Mouse (Mus musculus) neutrophil, adult 5-6 weeks (primary cell): ENCODE data around the gene Mrpl24. TPM values are rescaled to one million over a fixed set of nuclear protein-coding genes. Genes with fewer than 3 reads are reported as not detected.

Source experiments
- ATAC-seq: fragments of 151-379, 151-347 bp; 2 replicates; pipeline ENCODE4 v1.8.0; 2017; ENCODE audit warnings: mild to moderate bottlenecking, moderate TSS enrichment; ENCODE audit not compliant: insufficient number of reproducible peaks, poor library complexity, low FRiP score, severe bottlenecking; ENCODE audit errors: extremely low read depth
- total RNA-seq: library from RNA; stranded (forward); fragments of 200-1000 nt; gene quantifications from 2 replicates; pipeline ENCODE4 v1.2.3, GENCODE M21; 2017

Gene Mrpl24
- total RNA-seq, 1 experiment from 2014 or later, result 144 TPM

GRCm38 (mm10) chr3:87907906-87908305, 11.4 kb upstream of the Mrpl24 start:
- no peak for ATAC-seq

DNA sequence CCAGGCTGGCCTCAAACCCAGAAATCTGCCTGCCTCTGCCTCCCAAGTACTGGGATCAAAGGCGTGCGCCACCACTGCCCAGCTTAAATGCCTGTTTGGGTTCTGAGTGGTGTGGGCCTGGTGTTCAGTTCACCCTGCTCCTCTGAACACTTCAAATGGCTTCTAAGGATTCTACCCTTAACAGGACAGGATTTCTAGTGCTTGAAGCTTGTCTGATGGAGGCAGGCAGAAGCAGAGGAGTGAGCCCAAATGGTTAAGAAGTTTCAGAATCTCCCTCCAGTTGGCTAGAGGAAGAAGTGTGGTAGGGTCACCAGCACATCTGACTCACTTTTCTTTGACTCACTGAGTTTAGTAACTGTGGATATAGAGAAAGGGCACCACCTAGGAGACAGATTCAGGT, 9.9 kb upstream of the Mrpl24 start:
- no peak for ATAC-seq

- no peak for ATAC-seq
Observed at GRCm38 (mm10) chr3:87909874-87910273, 9.4 kb upstream of the Mrpl24 start.

DNA sequence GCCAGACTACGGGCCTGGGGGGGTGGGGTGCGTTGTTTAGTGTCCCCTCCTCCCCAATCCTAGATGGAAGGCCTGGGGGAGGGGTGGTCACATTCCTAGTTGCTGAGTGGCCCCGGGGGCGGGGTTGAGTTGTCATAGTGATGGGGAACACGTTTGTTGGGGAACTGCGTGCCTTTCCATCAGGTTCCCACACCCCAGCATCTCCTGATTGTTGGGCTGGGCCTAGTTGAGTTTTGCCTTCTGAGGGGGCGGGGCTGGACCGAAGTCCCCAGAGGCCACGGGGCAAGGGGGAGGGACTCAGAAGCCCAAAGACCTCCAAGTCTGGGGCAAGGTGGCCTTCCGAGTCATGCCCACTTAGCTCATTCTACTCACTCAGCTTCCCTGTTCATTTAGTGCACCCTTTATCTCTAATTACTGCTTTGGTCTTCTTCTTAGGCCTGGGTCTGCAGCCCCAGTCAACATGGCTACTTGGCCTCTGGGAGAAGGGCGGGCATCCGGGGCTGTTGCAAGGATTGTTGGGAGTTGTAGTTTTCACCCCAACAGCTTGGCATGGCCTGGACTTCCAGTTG, 8.6 kb upstream of the Mrpl24 start:
- 0 out of 2 replicates have a peak, but pooled peaks have one; percentile 21 for ATAC-seq

DNA sequence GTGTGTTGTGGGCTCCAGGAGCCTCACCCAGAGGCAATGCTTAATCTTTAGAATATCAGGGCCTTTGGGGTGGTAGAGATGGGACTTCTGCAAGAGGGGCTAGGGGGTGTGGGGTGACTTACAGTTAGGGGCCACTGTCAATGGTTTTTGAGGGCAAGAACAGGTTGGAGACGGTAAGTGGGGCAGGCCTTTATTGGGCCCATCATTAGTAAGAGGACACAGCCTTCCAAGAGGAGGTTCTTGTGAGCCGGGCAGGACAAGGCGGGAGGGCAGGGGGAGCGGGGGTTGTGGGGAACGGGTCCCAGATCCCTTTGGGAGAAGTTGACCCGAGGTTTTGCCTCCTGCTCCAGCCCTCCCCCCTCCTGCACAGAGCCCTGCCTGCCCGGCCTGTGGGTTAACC, 5.8 kb upstream of the Mrpl24 start:
- no peak for ATAC-seq

GRCm38 (mm10) chr3:87913891-87914290, 5.4 kb upstream of the Mrpl24 start:
- no peak for ATAC-seq

- ATAC-seq, result no peak
Observed at GRCm38 (mm10) chr3:87916990-87917389, 2.3 kb upstream of the Mrpl24 start.

DNA sequence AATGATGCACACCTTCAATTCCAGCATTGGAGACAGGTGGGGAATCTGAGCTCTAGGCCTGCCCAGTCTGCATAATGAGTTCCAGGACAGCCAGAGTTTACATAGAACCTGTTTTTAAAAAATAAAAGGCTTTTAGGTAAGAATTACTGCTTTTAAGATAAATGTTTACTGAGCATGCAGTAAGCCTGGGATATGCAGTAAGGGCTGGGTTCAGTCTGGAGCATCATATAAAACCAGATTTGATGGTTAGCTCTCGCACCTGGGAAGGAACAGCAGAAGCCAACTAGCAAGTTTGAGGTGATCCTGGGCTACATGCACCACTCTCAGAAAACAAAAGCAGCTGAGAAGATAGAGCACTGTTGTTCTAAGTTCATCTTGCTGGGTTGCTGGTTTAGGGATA, 755 bp upstream of the Mrpl24 start:
- ATAC-seq, result no peak

GRCm38 (mm10) chr3:87920270-87920943, 1.1 kb downstream of the Mrpl24 start:
- no peak for ATAC-seq

DNA sequence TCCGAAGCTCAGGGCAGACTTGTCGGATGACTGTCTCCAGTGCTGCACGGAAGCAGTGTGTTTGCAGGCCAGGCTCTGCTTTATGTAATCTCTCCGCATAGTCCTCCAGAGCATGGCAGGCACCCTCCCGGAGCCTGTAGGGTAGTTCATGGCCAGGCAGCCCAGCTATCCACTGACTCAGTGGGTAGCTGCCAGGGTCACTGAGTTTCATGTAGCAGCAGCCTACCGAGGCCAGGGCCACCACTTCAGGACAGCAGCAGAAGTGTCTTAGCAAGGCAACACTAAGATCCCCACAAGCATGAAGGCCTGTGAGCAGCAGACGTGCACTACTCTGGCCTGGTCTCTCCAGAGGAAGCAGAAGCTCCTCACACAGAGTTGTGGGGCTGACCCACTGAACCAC, 5.7 kb downstream of the Mrpl24 start:
- no peak for ATAC-seq

- no peak for ATAC-seq
Observed at GRCm38 (mm10) chr3:87927452-87927851, 8.1 kb downstream of the Mrpl24 start.

DNA sequence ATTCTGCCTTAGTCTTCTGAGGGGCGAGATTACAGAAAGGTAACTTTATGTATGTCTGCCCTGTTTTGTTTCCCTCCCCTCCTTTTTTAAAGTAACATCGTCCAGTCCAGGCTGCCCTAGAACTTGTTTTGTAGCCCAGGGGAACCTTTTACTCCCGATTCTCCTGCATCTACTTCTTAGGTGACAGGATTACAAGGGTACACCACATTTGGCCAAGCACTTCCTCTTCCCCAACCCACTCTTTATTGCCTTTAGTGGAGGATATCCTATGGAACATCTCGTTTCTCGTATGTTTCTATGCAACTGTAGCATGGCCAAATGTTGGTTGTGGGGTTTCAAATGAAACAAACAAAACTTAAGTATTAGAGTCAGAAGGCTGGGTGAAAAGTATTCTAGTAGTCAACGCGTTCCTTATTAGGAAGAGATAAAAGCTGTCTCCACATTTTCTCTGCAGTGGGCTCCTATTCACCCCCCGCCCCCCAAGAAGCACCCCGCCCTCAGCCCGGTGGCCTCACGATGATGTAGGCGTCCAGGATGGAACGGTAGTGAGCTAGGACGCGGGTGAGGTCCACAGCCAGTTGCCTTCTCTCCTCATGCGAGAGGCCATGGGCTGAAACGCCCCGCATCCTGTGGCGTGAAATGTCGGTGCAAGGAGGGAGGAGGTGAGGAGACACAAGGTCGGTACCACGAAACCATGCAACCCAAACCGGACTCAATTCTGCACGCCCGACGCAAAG, 10.2 kb downstream of the Mrpl24 start:
- 0 out of 2 replicates have a peak, but pooled peaks have one; percentile 8 for ATAC-seq

- ATAC-seq, result peak; percentile 90
Observed at GRCm38 (mm10) chr3:87930078-87930795, 10.9 kb downstream of the Mrpl24 start, which contains the start of the genes Isg20l2 and Rrnad1. Gene Isg20l2 (plus strand): TSS chr3:87930314. Gene Rrnad1 (minus strand): TSS chr3:87930717.

- no peak for ATAC-seq
Observed at GRCm38 (mm10) chr3:87934026-87934425, 14.7 kb downstream of the Mrpl24 start.

- no peak for ATAC-seq
Observed at GRCm38 (mm10) chr3:87934501-87934900, 15.2 kb downstream of the Mrpl24 start.

DNA sequence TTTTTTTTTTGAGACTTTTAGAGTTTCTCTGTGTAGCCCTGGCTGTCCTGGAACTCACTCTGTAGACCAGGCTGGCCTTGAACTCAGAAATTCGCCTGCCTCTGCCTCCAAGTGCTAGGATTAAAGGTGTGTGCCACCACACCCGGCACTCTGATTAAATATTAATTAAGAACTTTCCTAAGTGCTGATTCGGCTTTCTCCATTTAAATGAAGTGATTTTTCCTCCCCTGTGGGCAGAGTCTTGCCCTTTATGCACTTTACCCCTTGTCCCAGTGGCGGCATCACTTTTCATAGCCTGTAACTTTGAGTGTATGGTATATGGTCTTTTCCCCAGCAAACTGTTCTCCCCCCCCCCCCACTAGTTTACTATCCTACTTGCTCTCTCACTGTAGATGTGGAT, 15.9 kb downstream of the Mrpl24 start:
- no peak for ATAC-seq

DNA sequence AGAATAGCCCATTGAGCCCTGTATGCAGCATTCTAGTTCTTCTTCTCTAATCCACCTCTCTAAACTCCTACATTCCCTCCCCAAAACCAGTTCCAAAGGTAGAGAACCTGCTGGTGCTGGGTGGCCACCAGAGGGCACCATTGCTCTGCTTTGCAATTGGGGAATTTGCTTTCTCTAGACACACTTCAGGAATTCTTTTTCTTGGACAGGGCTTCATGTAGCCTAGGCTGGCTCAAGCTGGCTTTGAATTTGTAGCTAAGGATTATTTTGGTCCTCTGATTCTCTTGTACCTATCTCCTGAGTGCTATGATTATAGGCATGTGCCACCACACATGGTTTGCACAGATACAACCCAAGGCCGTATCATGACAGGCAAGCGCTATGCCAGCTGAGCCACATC, 16.5 kb downstream of the Mrpl24 start:
- ATAC-seq, result 0 out of 2 replicates have a peak, but pooled peaks have one; percentile 33

- ATAC-seq, result no peak
Observed at GRCm38 (mm10) chr3:87940611-87941010, 21.3 kb downstream of the Mrpl24 start.

DNA sequence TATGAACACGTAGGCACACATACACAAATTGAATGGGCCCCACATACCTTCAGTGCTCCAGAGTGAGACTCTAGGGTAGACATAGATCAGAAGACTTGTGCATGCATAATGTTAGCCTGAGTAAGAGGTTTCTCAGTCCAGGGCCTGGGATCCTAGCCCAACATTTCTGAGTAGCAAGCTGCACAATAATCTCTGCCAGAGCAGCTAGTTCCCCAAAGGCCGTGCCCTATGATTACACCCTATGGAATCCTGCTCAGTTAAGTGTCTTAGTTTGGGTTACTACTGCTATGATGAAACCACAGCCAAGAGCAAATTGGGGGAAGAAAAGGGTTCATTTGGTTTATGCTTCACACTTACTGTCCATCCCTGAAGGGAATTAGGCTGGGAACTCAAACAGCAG, 23.2 kb downstream of the Mrpl24 start:
- no peak for ATAC-seq
